Mouse (Mus musculus) retina, postnatal 7 days (tissue): ENCODE results near the gene 1700037H04Rik.

ENCODE experiments used
- DNase-seq: peaks from one replicate; pipeline ENCODE4 v3.0.0-alpha.2; 2012; ENCODE audit warnings: low read depth, low spot score

The 1700037H04Rik gene

GRCm38 (mm10) chr2:131159938-131160581, at the start of gene 1700037H04Rik:
1700037H04Rik (minus strand) TSS chr2:131160081.
- peak; percentile 97 for DNase-seq

- DNase-seq = no peak
Observed at GRCm38 (mm10) chr2:131209125-131209795, 49.4 kb upstream of the 1700037H04Rik start.

GRCm38 (mm10) chr2:131208356-131208755, 48.5 kb upstream of the 1700037H04Rik start:
- DNase-seq = no peak

GRCm38 (mm10) chr2:131206778-131207177, 46.9 kb upstream of the 1700037H04Rik start, which contains the start of gene Ap5s1:
Ap5s1 (plus strand) TSS chr2:131207078.
- no peak for DNase-seq

- no peak for DNase-seq
Observed at GRCm38 (mm10) chr2:131205521-131206182, 45.8 kb upstream of the 1700037H04Rik start.

- DNase-seq = no peak
Observed at GRCm38 (mm10) chr2:131204410-131204981, 44.6 kb upstream of the 1700037H04Rik start.

GRCm38 (mm10) chr2:131203816-131204409, 44.0 kb upstream of the 1700037H04Rik start:
- no peak for DNase-seq

- no peak for DNase-seq
Observed at GRCm38 (mm10) chr2:131201262-131201661, 41.4 kb upstream of the 1700037H04Rik start.

- DNase-seq = no peak
Observed at GRCm38 (mm10) chr2:131200710-131201109, 40.8 kb upstream of the 1700037H04Rik start.

- no peak for DNase-seq
Observed at GRCm38 (mm10) chr2:131196606-131197316, 36.9 kb upstream of the 1700037H04Rik start.

GRCm38 (mm10) chr2:131191005-131191390, 31.1 kb upstream of the 1700037H04Rik start:
- no peak for DNase-seq

- DNase-seq = no peak
Observed at GRCm38 (mm10) chr2:131190344-131191004, 30.6 kb upstream of the 1700037H04Rik start.

- DNase-seq = no peak
Observed at GRCm38 (mm10) chr2:131189521-131190309, 29.8 kb upstream of the 1700037H04Rik start.

GRCm38 (mm10) chr2:131188311-131188710, 28.4 kb upstream of the 1700037H04Rik start:
- DNase-seq = no peak

GRCm38 (mm10) chr2:131187602-131187922, 27.7 kb upstream of the 1700037H04Rik start:
- DNase-seq = no peak

GRCm38 (mm10) chr2:131186771-131187601, 27.1 kb upstream of the 1700037H04Rik start, which contains the start of the genes Cdc25b and Spef1:
Cdc25b (plus strand) TSS chr2:131186949.
Spef1 (minus strand) TSS chr2:131187282.
- no peak for DNase-seq

GRCm38 (mm10) chr2:131186343-131186742, 26.5 kb upstream of the 1700037H04Rik start:
- no peak for DNase-seq

- DNase-seq = peak; percentile 78
Observed at GRCm38 (mm10) chr2:131179990-131180587, 20.2 kb upstream of the 1700037H04Rik start, which contains the start of gene Cenpb. Cenpb (minus strand) TSS chr2:131180067.
